Mouse (Mus musculus): ENCODE data around the gene Slc22a23. TPM values are rescaled to one million over a fixed set of nuclear protein-coding genes. Genes with fewer than 3 reads are reported as not detected.

Slc22a23 gene
- polyA plus RNA-seq, 1 experiment from 2014 or later, result 28.0 TPM

DNA sequence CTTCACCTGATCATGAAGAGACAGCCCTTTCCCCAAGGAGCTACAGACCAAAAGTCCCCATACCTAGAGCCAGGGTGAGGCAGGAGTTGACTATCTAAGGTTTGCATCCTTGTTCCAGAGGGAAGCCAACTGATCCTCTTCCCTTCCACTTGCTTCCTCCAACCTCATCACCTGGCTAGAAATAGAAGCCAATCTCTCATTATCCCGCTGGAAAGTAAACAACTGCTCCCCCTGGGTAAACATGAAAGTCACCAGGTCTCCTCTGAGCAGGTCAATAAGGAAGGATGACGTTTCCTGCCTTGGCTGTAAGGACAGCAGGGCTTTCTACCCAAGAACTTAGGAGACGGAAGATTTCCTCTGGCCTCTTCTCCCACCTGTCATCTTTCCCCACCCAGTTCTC, 98.2 kb downstream of the Slc22a23 start:
- 73% methylated on average over 3 of the region's 3 CpGs for WGBS
- DNase-seq (no peak), ATAC-seq (ENCODE audit: low FRiP score, low TSS enrichment) (no peak)
- Histone ChIP-seq H3K9me3 (ENCODE audit: control insufficient read depth, low read length) (no peaks in the 10 kb centered on the region), H3K27ac (replicated peaks; ENCODE audit: low read depth, low read length) (no peak overlapping the region), H3K4me1 (ENCODE audit: control insufficient read depth, insufficient read depth, low read length) (peaks cover 45% of the 10 kb centered on the region), H3K36me3 (ENCODE audit: control insufficient read depth, insufficient read depth, low read length) (no peaks in the 10 kb centered on the region), H3K27me3 (ENCODE audit: control insufficient read depth, insufficient read depth, low read length) (no peaks in the 10 kb centered on the region), H3K9ac (replicated peaks; ENCODE audit: low read length) (no peak overlapping the region), H3K4me2 (ENCODE audit: low read length) (no peak overlapping the region), H3K4me3 (replicated peaks; ENCODE audit: low read depth, low read length) (no peak overlapping the region)

DNA sequence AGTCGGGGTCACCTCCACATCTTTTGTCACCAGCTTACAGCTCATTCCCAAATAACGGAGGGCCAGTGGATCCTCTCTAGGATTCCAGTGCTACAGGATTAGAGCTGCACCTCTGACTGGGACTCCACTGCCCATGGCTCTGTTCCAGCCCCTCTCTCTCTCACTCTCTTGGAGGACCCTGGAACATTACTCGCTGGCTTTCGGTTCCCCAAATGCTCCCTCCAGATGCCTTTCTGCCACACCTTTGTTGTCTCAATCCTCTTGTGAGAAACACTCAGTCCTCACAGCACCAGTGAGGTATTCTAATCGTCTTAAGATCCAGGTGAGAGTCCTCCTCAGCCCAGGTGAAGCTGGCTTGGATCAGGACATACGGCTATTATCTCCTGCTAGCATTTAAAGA, 99.8 kb downstream of the Slc22a23 start:
- WGBS, result 60% methylated on average over 6 of the region's 6 CpGs
- no peak overlapping the region for H3K9ac ChIP-seq (replicated peaks; ENCODE audit: low read length)
- no peaks in the 10 kb centered on the region for H3K36me3 ChIP-seq (ENCODE audit: control insufficient read depth, insufficient read depth, low read length)
- no peak overlapping the region for H3K27ac ChIP-seq (replicated peaks; ENCODE audit: low read depth, low read length)
- no peak for ATAC-seq (ENCODE audit: low FRiP score, low TSS enrichment)
- H3K9me3 ChIP-seq (ENCODE audit: control insufficient read depth, low read length), result no peaks in the 10 kb centered on the region
- no peak for DNase-seq
- no peaks in the 10 kb centered on the region for H3K27me3 ChIP-seq (ENCODE audit: control insufficient read depth, insufficient read depth, low read length)
- no peak overlapping the region for H3K4me2 ChIP-seq (ENCODE audit: low read length)
- H3K4me3 ChIP-seq (replicated peaks; ENCODE audit: low read depth, low read length), result no peak overlapping the region
- H3K4me1 ChIP-seq (ENCODE audit: control insufficient read depth, insufficient read depth, low read length), result peaks cover 49% of the 10 kb centered on the region

DNA sequence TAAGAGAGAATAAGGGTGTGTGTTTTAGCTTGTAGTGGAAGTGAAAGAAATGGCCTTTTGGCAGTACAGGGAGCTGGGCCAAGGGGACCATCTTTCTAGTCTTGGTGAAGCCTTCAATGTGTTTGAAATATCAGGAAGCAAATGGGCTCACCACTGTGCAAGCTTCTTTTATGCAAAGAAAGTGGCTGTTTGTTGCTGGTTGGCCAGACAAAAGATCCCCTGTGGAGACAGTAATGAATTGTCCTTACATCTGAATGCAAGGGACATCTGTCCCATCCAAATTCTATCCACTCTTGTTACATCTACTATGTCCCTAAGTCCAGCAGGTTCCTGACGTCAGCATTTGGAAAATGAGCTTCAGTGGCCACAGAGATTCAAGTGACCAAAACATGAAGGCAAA, 100.8 kb downstream of the Slc22a23 start:
- H3K4me2 ChIP-seq (ENCODE audit: low read length), result no peak overlapping the region
- H3K27me3 ChIP-seq (ENCODE audit: control insufficient read depth, insufficient read depth, low read length), result no peaks in the 10 kb centered on the region
- no peak overlapping the region for H3K27ac ChIP-seq (replicated peaks; ENCODE audit: low read depth, low read length)
- ATAC-seq (ENCODE audit: low FRiP score, low TSS enrichment) (no peak), DNase-seq (no peak)
- WGBS, result 10% methylated on average over 1 of the region's 1 CpGs
- H3K9me3 ChIP-seq (ENCODE audit: control insufficient read depth, low read length), result no peaks in the 10 kb centered on the region
- H3K4me1 ChIP-seq (ENCODE audit: control insufficient read depth, insufficient read depth, low read length), result peaks cover 50% of the 10 kb centered on the region
- H3K36me3 ChIP-seq (ENCODE audit: control insufficient read depth, insufficient read depth, low read length), result no peaks in the 10 kb centered on the region
- no peak overlapping the region for H3K4me3 ChIP-seq (replicated peaks; ENCODE audit: low read depth, low read length)
- no peak overlapping the region for H3K9ac ChIP-seq (replicated peaks; ENCODE audit: low read length)

DNA sequence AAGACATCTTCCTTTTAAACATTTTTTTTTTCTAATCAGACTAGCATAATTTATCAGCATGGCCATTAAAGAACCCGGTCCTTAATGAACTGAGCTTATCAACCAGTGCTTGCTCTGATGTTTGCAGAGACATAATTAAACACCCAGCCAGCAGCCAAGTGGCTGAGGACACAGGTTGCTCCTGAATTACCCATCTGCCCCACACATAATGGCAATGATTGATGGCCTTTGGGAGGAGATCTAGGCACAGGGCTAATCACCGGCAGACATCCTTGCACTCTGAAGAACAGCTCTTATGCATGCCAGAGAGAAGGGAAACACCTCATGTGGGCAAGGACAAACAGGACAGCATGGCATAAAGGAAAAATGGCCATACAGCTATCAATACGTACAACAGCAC, 102.8 kb downstream of the Slc22a23 start:
- 55% methylated on average over 3 of the region's 3 CpGs for WGBS
- Histone ChIP-seq H3K4me2 (ENCODE audit: low read length) (no peak overlapping the region), H3K9me3 (ENCODE audit: control insufficient read depth, low read length) (no peaks in the 10 kb centered on the region), H3K4me1 (ENCODE audit: control insufficient read depth, insufficient read depth, low read length) (peaks cover 45% of the 10 kb centered on the region), H3K36me3 (ENCODE audit: control insufficient read depth, insufficient read depth, low read length) (no peaks in the 10 kb centered on the region), H3K27me3 (ENCODE audit: control insufficient read depth, insufficient read depth, low read length) (no peaks in the 10 kb centered on the region), H3K9ac (replicated peaks; ENCODE audit: low read length) (no peak overlapping the region), H3K4me3 (replicated peaks; ENCODE audit: low read depth, low read length) (no peak overlapping the region), H3K27ac (replicated peaks; ENCODE audit: low read depth, low read length) (no peak overlapping the region)
- no peak for DNase-seq
- no peak for ATAC-seq (ENCODE audit: low FRiP score, low TSS enrichment)

DNA sequence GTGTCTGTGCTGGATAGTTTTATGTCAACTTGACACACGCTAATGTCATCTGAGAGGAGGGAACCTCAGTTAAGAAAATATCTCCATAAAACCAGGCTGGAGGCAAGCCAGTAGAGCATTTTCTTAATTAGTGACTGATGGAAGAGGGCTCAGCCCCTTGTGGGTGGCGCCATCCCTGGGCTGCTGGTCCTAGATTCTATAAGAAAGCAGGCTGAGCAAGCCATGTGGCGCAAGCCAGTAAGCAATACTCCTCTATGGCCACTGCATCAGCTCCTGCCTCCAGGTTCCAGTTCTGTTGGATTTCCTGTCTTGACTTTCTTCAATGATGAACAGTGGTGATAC, 104.9 kb downstream of the Slc22a23 start:
- 0 out of 2 replicates have a peak overlapping the region, but pooled peaks have one; percentile 22 for H3K27ac ChIP-seq (replicated peaks; ENCODE audit: low read depth, low read length)
- no peak overlapping the region for H3K4me2 ChIP-seq (ENCODE audit: low read length)
- H3K9me3 ChIP-seq (ENCODE audit: control insufficient read depth, low read length), result no peaks in the 10 kb centered on the region
- H3K9ac ChIP-seq (replicated peaks; ENCODE audit: low read length), result no peak overlapping the region
- DNase-seq, result no peak
- WGBS, result 34% methylated on average over 3 of the region's 3 CpGs
- no peaks in the 10 kb centered on the region for H3K36me3 ChIP-seq (ENCODE audit: control insufficient read depth, insufficient read depth, low read length)
- no peak overlapping the region for H3K4me3 ChIP-seq (replicated peaks; ENCODE audit: low read depth, low read length)
- no peak for ATAC-seq (ENCODE audit: low FRiP score, low TSS enrichment)
- H3K4me1 ChIP-seq (ENCODE audit: control insufficient read depth, insufficient read depth, low read length), result peaks cover 39% of the 10 kb centered on the region
- H3K27me3 ChIP-seq (ENCODE audit: control insufficient read depth, insufficient read depth, low read length), result no peaks in the 10 kb centered on the region

DNA sequence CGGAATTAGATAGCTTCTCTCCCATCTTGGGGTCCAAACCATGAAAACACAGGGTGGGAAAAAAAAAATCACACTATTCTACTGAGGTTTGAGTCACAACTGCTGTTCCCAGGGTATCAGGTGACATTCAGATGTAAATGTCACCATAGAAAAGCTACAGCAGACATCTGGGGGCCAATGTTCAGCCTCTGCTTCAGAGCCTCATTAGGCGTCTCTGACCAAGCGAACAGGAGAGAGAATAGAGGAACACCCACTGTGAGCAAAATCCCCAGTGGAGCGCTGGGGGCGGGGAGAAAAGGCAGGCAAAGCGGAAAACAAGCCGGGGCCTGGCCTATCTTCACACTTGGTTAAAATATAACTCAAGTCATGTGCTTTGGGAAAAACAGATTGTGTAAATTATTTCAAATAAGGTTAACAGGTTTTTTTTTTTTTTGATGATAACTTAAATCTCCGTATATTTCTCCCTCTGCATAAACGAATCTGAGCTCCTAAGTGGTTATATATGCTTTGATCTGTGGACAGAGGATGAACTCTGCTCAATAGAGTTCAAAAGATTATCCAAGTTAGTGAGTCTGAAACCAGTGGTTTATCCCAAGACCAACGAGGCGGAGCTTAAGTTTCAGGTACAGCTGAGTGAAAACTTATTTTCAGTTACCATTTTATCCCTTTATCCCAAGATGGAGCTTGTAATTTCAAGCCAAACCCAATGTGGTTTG, 105.5 kb downstream of the Slc22a23 start:
- Histone ChIP-seq H3K36me3 (ENCODE audit: control insufficient read depth, insufficient read depth, low read length) (no peaks in the 10 kb centered on the region), H3K4me1 (ENCODE audit: control insufficient read depth, insufficient read depth, low read length) (peaks cover 39% of the 10 kb centered on the region), H3K27me3 (ENCODE audit: control insufficient read depth, insufficient read depth, low read length) (no peaks in the 10 kb centered on the region), H3K9ac (replicated peaks; ENCODE audit: low read length) (no peak overlapping the region), H3K4me2 (ENCODE audit: low read length) (peak overlapping the region; percentile 27; the same call in 1 of the 2 replicates), H3K27ac (replicated peaks; ENCODE audit: low read depth, low read length) (peak overlapping the region; percentile 65), H3K4me3 (replicated peaks; ENCODE audit: low read depth, low read length) (no peak overlapping the region), H3K9me3 (ENCODE audit: control insufficient read depth, low read length) (no peaks in the 10 kb centered on the region)
- ATAC-seq (ENCODE audit: low FRiP score, low TSS enrichment) (0 out of 2 replicates have a peak, but pooled peaks have one; percentile 10), DNase-seq (peak; percentile 72)
- 4% methylated on average over 11 of the region's 11 CpGs for WGBS

DNA sequence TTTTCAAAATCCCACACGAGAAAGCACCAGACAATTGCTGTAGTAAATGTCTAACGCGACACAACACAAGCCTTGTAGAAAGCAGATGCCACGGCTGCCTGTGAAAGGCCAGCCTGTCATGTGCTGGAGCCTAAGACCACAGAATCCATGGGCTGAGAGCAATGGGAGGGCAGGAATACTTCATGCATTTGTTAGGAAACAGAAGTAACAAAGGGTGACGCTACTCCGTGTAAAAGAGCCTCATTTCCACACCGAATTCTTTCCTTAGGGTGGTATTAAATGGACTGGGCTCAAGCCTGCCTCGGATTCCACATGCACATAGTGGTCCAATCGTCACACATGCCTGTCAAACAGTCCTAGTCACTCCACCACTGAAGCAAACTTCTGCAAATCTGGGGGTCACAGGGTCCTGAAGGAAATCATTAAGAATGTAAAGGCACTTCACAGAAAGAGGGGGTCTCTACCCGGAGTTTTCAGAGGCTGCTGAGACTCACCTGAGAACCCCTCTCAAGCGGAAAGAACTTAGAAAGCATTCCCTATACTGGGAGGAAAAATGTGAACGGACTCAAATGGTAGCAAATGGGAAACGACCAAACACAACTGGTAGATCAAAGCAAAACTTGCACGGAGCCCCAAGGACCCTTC, 106.2 kb downstream of the Slc22a23 start:
- peak; percentile 71 for ATAC-seq (ENCODE audit: low FRiP score, low TSS enrichment)

DNA sequence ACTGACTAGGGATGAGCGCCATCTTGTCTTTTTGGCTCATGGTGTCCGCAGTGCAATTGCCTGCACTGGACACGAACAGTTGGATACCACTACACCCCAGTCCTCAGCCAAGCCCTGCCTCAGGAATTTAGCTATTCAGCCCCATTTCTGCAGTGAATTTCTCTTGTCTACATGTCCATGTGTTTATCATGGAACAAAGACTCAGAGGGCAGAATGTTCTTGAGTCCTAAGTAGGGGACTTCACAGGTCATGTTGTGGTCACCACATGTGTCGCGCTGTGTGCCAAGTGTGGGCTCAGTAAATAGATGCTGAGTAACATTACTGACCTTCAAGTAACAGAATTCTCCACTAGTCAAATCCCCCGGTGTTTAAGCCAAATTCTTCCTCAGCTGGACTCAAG, 109.9 kb downstream of the Slc22a23 start:
- H3K4me3 ChIP-seq (replicated peaks; ENCODE audit: low read depth, low read length), result no peak overlapping the region

More for the DNA sequence above, 106.2 kb downstream of the Slc22a23 start:
- Histone ChIP-seq H3K36me3 (ENCODE audit: control insufficient read depth, insufficient read depth, low read length) (no peaks in the 10 kb centered on the region), H3K9me3 (ENCODE audit: control insufficient read depth, low read length) (no peaks in the 10 kb centered on the region), H3K4me3 (replicated peaks; ENCODE audit: low read depth, low read length) (no peak overlapping the region), H3K27me3 (ENCODE audit: control insufficient read depth, insufficient read depth, low read length) (no peaks in the 10 kb centered on the region), H3K9ac (replicated peaks; ENCODE audit: low read length) (peak overlapping the region; percentile 14; the same call in 1 of the 2 replicates), H3K4me1 (ENCODE audit: control insufficient read depth, insufficient read depth, low read length) (peaks cover 33% of the 10 kb centered on the region), H3K4me2 (ENCODE audit: low read length) (peak overlapping the region; percentile 27; the same call in 1 of the 2 replicates), H3K27ac (replicated peaks; ENCODE audit: low read depth, low read length) (peak overlapping the region; percentile 65)
- peak; percentile 69 for DNase-seq
- WGBS, result 4% methylated on average over 14 of the region's 14 CpGs

DNA sequence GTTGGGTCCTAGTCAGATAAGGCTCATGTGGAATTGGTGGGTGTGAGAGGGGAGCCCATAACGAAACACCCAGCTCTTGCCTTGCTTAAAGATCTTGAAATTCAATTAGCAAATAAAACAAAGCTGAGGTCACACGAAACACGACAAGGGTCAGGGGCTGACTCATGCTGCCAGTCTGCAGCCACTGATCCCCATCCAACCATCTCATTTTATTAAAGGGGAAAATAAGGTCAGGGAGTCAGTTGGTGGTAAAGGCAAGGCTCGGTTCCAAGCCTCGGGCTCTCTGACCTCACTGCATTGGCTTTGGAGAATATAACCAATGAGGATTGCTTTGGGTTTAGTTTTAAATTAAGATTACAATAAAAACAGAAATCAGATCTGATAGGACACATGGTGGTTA, 110.5 kb downstream of the Slc22a23 start:
- Histone ChIP-seq H3K36me3 (ENCODE audit: control insufficient read depth, insufficient read depth, low read length) (no peaks in the 10 kb centered on the region), H3K27ac (replicated peaks; ENCODE audit: low read depth, low read length) (no peak overlapping the region), H3K9me3 (ENCODE audit: control insufficient read depth, low read length) (no peaks in the 10 kb centered on the region), H3K4me3 (replicated peaks; ENCODE audit: low read depth, low read length) (no peak overlapping the region), H3K4me1 (ENCODE audit: control insufficient read depth, insufficient read depth, low read length) (peaks cover 16% of the 10 kb centered on the region), H3K9ac (replicated peaks; ENCODE audit: low read length) (no peak overlapping the region), H3K4me2 (ENCODE audit: low read length) (no peak overlapping the region), H3K27me3 (ENCODE audit: control insufficient read depth, insufficient read depth, low read length) (no peaks in the 10 kb centered on the region)
- ATAC-seq (ENCODE audit: low FRiP score, low TSS enrichment) (no peak), DNase-seq (no peak)
- WGBS, result 54% methylated on average over 5 of the region's 5 CpGs

More for the DNA sequence above, 109.9 kb downstream of the Slc22a23 start:
- ATAC-seq (ENCODE audit: low FRiP score, low TSS enrichment) (no peak), DNase-seq (no peak)
- 96% methylated on average over 6 of the region's 6 CpGs for WGBS
- H3K9me3 ChIP-seq (ENCODE audit: control insufficient read depth, low read length), result no peaks in the 10 kb centered on the region
- no peaks in the 10 kb centered on the region for H3K36me3 ChIP-seq (ENCODE audit: control insufficient read depth, insufficient read depth, low read length)
- no peaks in the 10 kb centered on the region for H3K27me3 ChIP-seq (ENCODE audit: control insufficient read depth, insufficient read depth, low read length)
- H3K27ac ChIP-seq (replicated peaks; ENCODE audit: low read depth, low read length), result no peak overlapping the region
- H3K4me2 ChIP-seq (ENCODE audit: low read length), result no peak overlapping the region
- H3K4me1 ChIP-seq (ENCODE audit: control insufficient read depth, insufficient read depth, low read length), result peaks cover 22% of the 10 kb centered on the region
- no peak overlapping the region for H3K9ac ChIP-seq (replicated peaks; ENCODE audit: low read length)

Data from midbrain, embryonic 14.5 days (tissue).